Comparison of ENCODE assay signal across 21 mouse cellular contexts in the genomic region with DNA sequence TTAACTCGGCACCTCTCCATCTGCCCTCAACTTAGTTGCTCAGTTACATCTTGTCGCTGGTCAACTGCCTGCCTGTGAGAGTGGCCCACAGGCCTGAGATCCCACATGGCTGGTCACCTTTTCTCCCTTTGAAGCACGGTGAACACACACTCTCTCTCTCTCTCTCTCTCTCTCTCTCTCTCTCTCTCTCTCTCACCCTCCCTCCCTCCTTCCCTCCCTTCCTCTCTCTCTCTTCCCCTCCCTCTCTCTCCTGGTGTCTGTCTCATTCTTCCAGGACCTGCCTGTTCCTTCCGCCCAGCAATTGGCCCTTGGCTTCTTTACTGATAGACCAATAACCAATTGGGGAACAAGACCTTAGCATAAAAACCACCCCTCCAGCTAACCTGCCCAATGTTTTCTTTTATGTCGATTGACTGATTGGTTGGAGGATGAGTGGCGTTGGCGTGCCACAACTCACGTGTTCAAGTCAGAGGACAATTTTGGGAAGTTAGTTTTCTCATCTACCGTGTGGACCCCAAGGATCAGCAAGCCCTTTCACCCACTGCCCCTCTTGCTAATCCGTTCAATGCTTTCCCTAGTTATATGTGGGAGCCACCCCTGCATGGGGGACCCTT. TPM values are rescaled to one million over a fixed set of nuclear protein-coding genes. Genes with fewer than 3 reads are reported as not detected.
"Had no signal": no experiment of that assay in that cellular context is flagged by ENCODE, and none has a peak within 500 bp of the region (broad histone marks: within the 10 kb centered on the region; RNA-seq: fewer than 3 reads in every experiment).

No protein-coding gene starts in this region.

- H3K4me2 ChIP-seq: limb, embryonic 12.5 days; limb, embryonic 15.5 days; liver, embryonic 11.5 days; liver, embryonic 15.5 days; midbrain, embryonic 12.5 days; midbrain, embryonic 15.5 days; neural tube, embryonic 12.5 days; neural tube, embryonic 15.5 days; stomach, embryonic 15.5 days had no signal

- H3K9ac ChIP-seq: limb, embryonic 12.5 days; limb, embryonic 15.5 days; liver, embryonic 15.5 days; midbrain, embryonic 12.5 days; midbrain, embryonic 15.5 days; neural tube, embryonic 12.5 days; neural tube, embryonic 15.5 days; stomach, embryonic 15.5 days had no signal

- H3K27me3 ChIP-seq: limb, embryonic 12.5 days; limb, embryonic 15.5 days; liver, embryonic 15.5 days; midbrain, embryonic 12.5 days; midbrain, embryonic 15.5 days; neural tube, embryonic 12.5 days; neural tube, embryonic 15.5 days; stomach, embryonic 15.5 days had no signal

- H3K9me3 ChIP-seq: limb, embryonic 12.5 days; limb, embryonic 15.5 days; liver, embryonic 15.5 days; midbrain, embryonic 12.5 days; midbrain, embryonic 15.5 days; neural tube, embryonic 12.5 days; neural tube, embryonic 15.5 days; stomach, embryonic 15.5 days had no signal

- H3K4me3 ChIP-seq: limb, embryonic 12.5 days; limb, embryonic 15.5 days; liver, embryonic 15.5 days; midbrain, embryonic 12.5 days; midbrain, embryonic 15.5 days; neural tube, embryonic 12.5 days; neural tube, embryonic 15.5 days; stomach, embryonic 15.5 days had no signal

- DNase-seq: kidney, adult 8-10 months; kidney, postnatal 14 days; kidney, postnatal 4 days; left cerebral cortex, postnatal 4 days; lung, adult 2 months; lung, postnatal 14 days; lung, postnatal 4 days; right cerebral cortex, adult 18-20 months; right cerebral cortex, postnatal 14 days; right cerebral cortex, postnatal 4 days; thymus, adult 18-20 months; thymus, postnatal 4 days had no signal

- H3K27ac ChIP-seq: limb, embryonic 12.5 days; limb, embryonic 15.5 days; liver, embryonic 15.5 days; midbrain, embryonic 12.5 days; midbrain, embryonic 15.5 days; neural tube, embryonic 12.5 days; neural tube, embryonic 15.5 days; stomach, embryonic 15.5 days had no signal

- H3K4me1 ChIP-seq: stomach, embryonic 15.5 days had no signal

- ATAC-seq: midbrain, embryonic 15.5 days had no signal

RNA-seq across cellular contexts. Expression of a gene that starts 31.1 kb away (rescaled TPM):
- polyA plus RNA-seq: midbrain, embryonic 15.5 days had no signal
